Mouse (Mus musculus) limb, embryonic 11.5 days (tissue): ENCODE measurements at regions not wholly inside any gene's neighbourhood (a gene's known extent, or its start where the extent isn't known, plus 50 kb on each side); places are given as distances from the start of the nearest gene placed in this dataset.
"Not testable (repeated sequence)": the region's sequence is repeated elsewhere in the genome, so short reads cannot be mapped to it uniquely, and the experiment has no call there.

Experiments used
- ATAC-seq: fragments of 200-750 bp; cut with Nextera tagmentation; 2 replicates; pipeline ENCODE4 v1.8.0; 2017; ENCODE audit warnings: low read depth; ENCODE audit not compliant: insufficient number of reproducible peaks, low FRiP score, low TSS enrichment
- DNase-seq: peaks from one replicate; pipeline ENCODE4 v3.0.0-alpha.2; 2015; ENCODE audit warnings: low spot score
- H3K27ac ChIP-seq: fragments of 300-500 bp; sonication (generic); replicated peaks from 2 replicates; pipeline ENCODE4 v1.5.1; 2014; ENCODE audit warnings: low read depth, mild to moderate bottlenecking, low read length
- H3K27me3 ChIP-seq: fragments of 300-500 bp; sonication (generic); 2 replicates; pipeline ENCODE4 v1.6.1; 2014; ENCODE audit warnings: mild to moderate bottlenecking, low read length, mixed read lengths; ENCODE audit not compliant: control insufficient read depth, insufficient read depth
- H3K36me3 ChIP-seq: fragments of 300-500 bp; sonication (generic); 2 replicates; pipeline ENCODE4 v1.6.1; 2014; ENCODE audit warnings: mild to moderate bottlenecking, low read length, moderate library complexity, mixed read lengths; ENCODE audit not compliant: control insufficient read depth, insufficient read depth
- H3K4me1 ChIP-seq: fragments of 300-500 bp; sonication (generic); 2 replicates; pipeline ENCODE4 v1.6.1; 2014; ENCODE audit warnings: low read length, mixed read lengths; ENCODE audit not compliant: control insufficient read depth, insufficient read depth
- H3K4me2 ChIP-seq: fragments of 300-500 bp; sonication (generic); 2 replicates; pipeline ENCODE4 v1.6.1; 2014; ENCODE audit warnings: low read depth, mild to moderate bottlenecking, moderate library complexity; ENCODE audit not compliant: severe bottlenecking
- H3K4me3 ChIP-seq: fragments of 300-500 bp; sonication (generic); 2 replicates; pipeline ENCODE4 v1.5.1; 2014; ENCODE audit warnings: low read depth, low read length
- H3K9ac ChIP-seq: fragments of 300-500 bp; sonication (generic); 2 replicates; pipeline ENCODE4 v1.6.1; 2014; ENCODE audit warnings: mild to moderate bottlenecking, low read length
- H3K9me3 ChIP-seq: fragments of 300-500 bp; sonication (generic); 2 replicates; pipeline ENCODE4 v1.6.1; 2016; ENCODE audit warnings: low read length; ENCODE audit not compliant: control insufficient read depth
- WGBS: fragments of 180-500 bp; shearing (Covaris S2); extraction: QIAGEN DNeasy Blood & Tissue Kit; methylation state at CpG from one replicate; pipeline ENCODE4 v1.1.7; 2014; 5-methylcytosine and 5-hydroxymethylcytosine counted together

DNA sequence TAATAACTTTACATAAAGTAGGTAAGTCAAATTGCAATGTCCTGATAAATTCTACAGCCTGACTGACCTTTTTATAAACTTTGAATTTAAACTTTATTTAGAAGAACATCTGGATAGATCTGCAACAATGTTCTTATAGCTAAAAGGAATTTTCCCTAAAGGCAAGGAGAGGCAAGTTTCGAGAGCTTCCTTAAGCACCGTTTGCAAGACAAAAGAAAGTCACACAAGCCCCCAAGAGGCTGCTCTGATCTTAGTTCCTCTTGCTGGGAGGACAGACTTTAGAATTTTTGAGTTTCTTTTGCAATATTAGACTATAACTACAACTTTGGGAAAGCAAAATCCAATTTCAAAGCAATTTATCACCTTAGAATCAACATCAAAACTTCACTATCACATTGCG is 165.7 kb upstream of the Klf6 start:
- not testable (repeated sequence) for H3K9ac ChIP-seq, H3K36me3 ChIP-seq, H3K4me2 ChIP-seq, H3K4me3 ChIP-seq, DNase-seq, H3K9me3 ChIP-seq, H3K27me3 ChIP-seq, H3K4me1 ChIP-seq, H3K27ac ChIP-seq, ATAC-seq
- 69% methylated on average over 3 of the region's 3 CpGs for WGBS

DNA sequence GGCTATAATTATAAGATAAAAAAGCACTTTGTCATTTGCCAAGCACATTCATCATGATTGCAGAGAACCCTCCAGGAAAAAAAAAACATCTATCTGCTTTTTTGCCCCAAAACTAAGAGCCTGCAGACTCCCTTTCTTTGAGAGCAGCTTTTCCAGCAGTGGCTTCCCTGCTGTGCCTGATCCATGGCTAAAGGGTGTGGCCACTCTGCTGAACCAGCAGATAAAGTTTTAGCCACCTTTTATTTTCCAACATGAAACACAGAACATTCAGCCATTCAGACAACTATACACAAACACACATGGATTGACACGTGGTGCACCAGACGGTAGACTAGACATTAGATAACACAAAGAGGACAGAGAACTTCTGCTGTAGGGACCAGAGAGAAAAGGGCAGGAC is 164.9 kb upstream of the Klf6 start:
- no peaks in the 10 kb centered on the region for H3K27me3 ChIP-seq
- H3K36me3 ChIP-seq, result no peaks in the 10 kb centered on the region
- no peak overlapping the region for H3K9ac ChIP-seq
- H3K4me1 ChIP-seq, result no peaks in the 10 kb centered on the region
- no peaks in the 10 kb centered on the region for H3K9me3 ChIP-seq
- no peak for DNase-seq
- no peak overlapping the region for H3K4me2 ChIP-seq
- no peak overlapping the region for H3K27ac ChIP-seq
- 43% methylated on average over 2 of the region's 2 CpGs for WGBS
- no peak for ATAC-seq
- H3K4me3 ChIP-seq, result no peak overlapping the region

DNA sequence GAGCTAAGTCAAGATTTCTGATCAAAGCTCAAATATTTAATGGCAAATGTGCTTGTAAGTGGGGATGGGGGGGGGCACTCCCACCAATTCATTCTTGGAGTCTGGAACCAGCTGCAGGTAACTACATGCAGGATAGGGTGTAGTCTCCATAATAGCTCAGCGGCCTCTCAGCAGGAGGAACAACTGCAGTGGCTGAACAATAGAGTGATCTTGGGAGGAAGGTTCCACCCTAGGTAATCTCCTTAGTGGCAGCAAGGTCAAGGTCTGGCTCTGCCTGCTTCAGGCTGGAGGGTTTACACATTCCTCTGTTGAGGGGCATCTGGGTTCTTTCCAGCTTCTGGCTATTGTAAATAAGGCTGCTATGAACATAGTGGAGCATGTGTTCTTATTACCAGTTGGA is 164.0 kb upstream of the Klf6 start:
- not testable (repeated sequence) for ATAC-seq, DNase-seq, H3K36me3 ChIP-seq, H3K4me3 ChIP-seq, H3K27ac ChIP-seq, H3K9me3 ChIP-seq, H3K27me3 ChIP-seq, H3K4me2 ChIP-seq, H3K4me1 ChIP-seq, H3K9ac ChIP-seq
- 71% methylated on average over 1 of the region's 1 CpGs for WGBS

DNA sequence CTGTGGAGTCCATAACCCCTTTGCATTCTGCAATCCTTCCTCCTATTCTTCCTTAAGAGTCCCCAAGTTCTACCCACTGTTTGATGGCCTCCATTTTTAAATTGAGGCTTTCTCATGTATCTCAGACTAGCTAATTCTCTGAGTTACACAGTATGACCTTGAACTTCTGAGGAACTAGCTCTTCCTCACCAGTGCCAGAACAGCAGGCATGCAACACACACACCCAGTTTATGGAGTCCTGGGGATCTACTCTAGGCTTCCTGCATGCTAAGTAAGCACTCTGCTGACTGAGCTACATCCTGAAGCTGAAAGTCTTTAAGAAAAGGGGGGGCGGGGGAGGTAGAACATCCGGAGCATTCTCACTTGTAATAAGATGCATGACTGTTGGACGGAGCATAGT is 159.2 kb upstream of the Klf6 start:
- ATAC-seq, result no peak

DNA sequence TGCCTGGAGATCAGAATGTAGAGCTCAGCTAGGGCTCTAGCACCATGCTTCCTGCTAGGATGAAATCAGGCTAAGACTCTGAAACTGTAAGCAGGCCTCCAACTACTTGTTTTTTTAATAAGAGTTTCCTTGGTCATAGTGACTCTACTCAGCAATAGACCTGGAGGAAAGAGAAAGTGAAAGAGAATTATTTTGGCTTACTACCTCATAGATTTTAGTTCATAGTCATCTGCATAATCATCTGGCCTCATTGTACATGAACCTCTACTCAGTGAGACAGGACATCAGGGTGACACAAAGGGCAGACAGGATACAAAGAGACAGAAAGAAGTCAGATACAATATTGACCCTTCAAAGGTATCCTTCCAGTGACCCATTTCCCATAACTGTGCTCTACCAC is 156.3 kb upstream of the Klf6 start:
- no peak overlapping the region for H3K27ac ChIP-seq
- no peak for DNase-seq
- no peaks in the 10 kb centered on the region for H3K9me3 ChIP-seq
- no peaks in the 10 kb centered on the region for H3K36me3 ChIP-seq
- H3K4me1 ChIP-seq, result no peaks in the 10 kb centered on the region
- H3K27me3 ChIP-seq, result no peaks in the 10 kb centered on the region
- no peak overlapping the region for H3K4me3 ChIP-seq
- no peak overlapping the region for H3K4me2 ChIP-seq
- ATAC-seq, result no peak
- no peak overlapping the region for H3K9ac ChIP-seq

More for the DNA sequence above, 159.2 kb upstream of the Klf6 start:
- Histone ChIP-seq H3K9me3 (no peaks in the 10 kb centered on the region), H3K36me3 (no peaks in the 10 kb centered on the region), H3K27me3 (no peaks in the 10 kb centered on the region), H3K27ac (no peak overlapping the region), H3K9ac (no peak overlapping the region), H3K4me3 (no peak overlapping the region), H3K4me2 (no peak overlapping the region), H3K4me1 (no peaks in the 10 kb centered on the region)
- WGBS, result 85% methylated on average over 3 of the region's 3 CpGs
- DNase-seq, result no peak

DNA sequence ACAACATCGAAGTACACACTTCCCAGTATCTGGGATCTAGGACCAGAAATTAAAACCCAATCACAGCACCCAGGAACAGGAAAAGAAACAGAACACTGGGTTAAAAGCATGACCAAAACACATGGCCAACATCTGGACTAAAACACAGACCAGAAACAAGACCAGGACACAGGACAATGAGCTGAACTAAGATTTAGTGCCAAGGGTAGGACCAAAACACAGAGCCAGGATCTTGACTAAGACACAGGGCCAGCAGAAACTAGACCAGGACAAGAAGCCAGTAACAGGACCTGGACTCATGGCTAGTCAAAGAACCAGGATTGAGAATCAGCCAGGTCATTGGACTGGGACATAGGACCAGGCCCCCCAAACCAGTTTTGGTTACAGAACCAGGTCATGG is 149.6 kb upstream of the Klf6 start:
- Histone ChIP-seq H3K4me2 (no peak overlapping the region), H3K4me3 (no peak overlapping the region), H3K9me3 (no peaks in the 10 kb centered on the region), H3K9ac (no peak overlapping the region), H3K36me3 (no peaks in the 10 kb centered on the region), H3K4me1 (no peaks in the 10 kb centered on the region), H3K27ac (no peak overlapping the region), H3K27me3 (no peaks in the 10 kb centered on the region)
- 91% methylated on average over 1 of the region's 1 CpGs for WGBS
- DNase-seq (no peak), ATAC-seq (no peak)

DNA sequence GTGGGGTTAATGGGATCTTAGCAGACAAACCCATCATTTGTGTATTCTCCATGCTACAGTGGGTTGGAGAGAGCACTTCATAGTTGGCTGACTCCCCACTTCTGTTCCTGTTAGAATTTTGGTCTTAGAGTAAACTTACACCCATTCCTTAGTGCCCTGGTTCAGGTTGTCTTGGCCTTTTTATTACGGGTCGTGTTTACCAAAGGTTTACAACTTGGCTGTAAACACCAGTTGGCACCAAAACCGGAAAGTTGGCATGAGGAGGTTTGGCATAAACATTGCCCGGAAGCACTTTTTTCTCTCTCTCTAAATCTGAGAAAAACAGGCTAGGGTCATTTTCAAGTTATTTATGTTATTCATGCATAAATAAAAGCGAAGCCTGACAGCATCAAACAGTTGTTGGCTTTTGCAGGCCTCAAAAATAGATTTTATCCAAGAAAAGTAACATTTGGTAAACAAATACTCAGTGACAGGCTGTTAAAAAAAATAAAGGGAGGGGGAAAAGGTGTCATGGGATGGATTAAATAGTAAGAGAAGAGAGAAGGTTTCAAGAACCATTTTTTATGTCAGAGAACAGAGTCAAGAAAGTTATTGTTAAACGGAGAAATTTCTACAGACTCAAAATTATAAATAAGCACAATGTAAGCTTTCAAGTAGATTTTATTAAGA is 148.0 kb upstream of the Klf6 start:
- DNase-seq (no peak), ATAC-seq (no peak)
- no peaks in the 10 kb centered on the region for H3K27me3 ChIP-seq
- no peak overlapping the region for H3K9ac ChIP-seq
- H3K4me1 ChIP-seq, result no peaks in the 10 kb centered on the region
- no peak overlapping the region for H3K27ac ChIP-seq
- no peaks in the 10 kb centered on the region for H3K9me3 ChIP-seq
- no peak overlapping the region for H3K4me2 ChIP-seq
- H3K4me3 ChIP-seq, result no peak overlapping the region
- H3K36me3 ChIP-seq, result no peaks in the 10 kb centered on the region
- WGBS, result 44% methylated on average over 6 of the region's 6 CpGs

DNA sequence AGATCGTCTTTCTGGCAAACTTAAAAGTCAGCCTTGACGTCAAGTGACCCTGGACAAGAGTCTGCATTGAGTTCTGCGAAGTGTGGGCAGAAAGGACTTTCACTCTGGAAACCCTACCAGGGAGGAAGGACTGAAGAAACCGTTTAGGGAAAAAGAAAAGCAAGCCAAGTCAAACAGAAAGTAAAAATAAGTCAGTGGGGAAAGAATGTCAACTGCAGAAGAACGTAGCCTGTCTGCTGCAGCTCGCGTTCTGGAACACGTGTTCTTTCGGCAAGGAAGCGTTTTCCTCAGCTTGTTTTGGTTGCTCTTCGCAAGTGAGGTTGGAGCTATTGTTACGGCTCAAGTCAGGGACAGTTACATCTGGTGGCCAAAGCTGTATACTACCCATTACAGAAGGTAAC is 147.1 kb upstream of the Klf6 start:
- H3K4me3 ChIP-seq, result no peak overlapping the region
- no peaks in the 10 kb centered on the region for H3K27me3 ChIP-seq
- H3K27ac ChIP-seq, result no peak overlapping the region
- no peak overlapping the region for H3K4me2 ChIP-seq
- ATAC-seq (no peak), DNase-seq (no peak)
- H3K9ac ChIP-seq, result no peak overlapping the region
- H3K36me3 ChIP-seq, result no peaks in the 10 kb centered on the region
- no peaks in the 10 kb centered on the region for H3K4me1 ChIP-seq
- H3K9me3 ChIP-seq, result no peaks in the 10 kb centered on the region
- 83% methylated on average over 12 of the region's 12 CpGs for WGBS

DNA sequence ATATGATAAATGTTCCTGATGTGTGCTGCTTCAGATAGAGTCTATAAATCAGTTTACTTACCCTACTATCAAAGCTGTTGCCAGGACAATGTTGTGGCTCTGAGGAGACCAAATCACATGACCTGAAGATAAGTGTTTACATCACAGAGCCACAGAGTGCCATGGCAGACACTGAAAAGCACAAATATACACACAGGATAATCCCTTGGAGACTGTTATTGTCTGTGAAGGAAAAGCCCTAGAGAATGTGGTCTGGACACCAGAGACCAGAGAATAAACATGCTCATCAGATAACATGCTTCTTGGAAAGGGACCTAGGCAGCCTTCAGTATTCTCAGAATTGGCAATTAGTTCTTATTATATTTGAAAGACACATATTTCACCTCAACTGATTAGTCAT is 146.5 kb upstream of the Klf6 start:
- no peaks in the 10 kb centered on the region for H3K9me3 ChIP-seq
- no peak overlapping the region for H3K4me2 ChIP-seq
- H3K9ac ChIP-seq, result no peak overlapping the region
- no peak for DNase-seq
- ATAC-seq, result no peak
- H3K36me3 ChIP-seq, result no peaks in the 10 kb centered on the region
- H3K27ac ChIP-seq, result no peak overlapping the region
- H3K4me3 ChIP-seq, result no peak overlapping the region
- H3K4me1 ChIP-seq, result no peaks in the 10 kb centered on the region
- H3K27me3 ChIP-seq, result no peaks in the 10 kb centered on the region
